Mouse (Mus musculus) induced T-regulatory cell, adult 2 months (primary cell): ENCODE data around the gene Olfr1087.
"Not testable (repeated sequence)": the region's sequence is repeated elsewhere in the genome, so short reads cannot be mapped to it uniquely, and the experiment has no call there.

Experiments used
- DNase-seq: peaks from one replicate; pipeline ENCODE4 v3.0.0-alpha.2; 2012; ENCODE audit warnings: low read depth

The Olfr1087 gene

DNA sequence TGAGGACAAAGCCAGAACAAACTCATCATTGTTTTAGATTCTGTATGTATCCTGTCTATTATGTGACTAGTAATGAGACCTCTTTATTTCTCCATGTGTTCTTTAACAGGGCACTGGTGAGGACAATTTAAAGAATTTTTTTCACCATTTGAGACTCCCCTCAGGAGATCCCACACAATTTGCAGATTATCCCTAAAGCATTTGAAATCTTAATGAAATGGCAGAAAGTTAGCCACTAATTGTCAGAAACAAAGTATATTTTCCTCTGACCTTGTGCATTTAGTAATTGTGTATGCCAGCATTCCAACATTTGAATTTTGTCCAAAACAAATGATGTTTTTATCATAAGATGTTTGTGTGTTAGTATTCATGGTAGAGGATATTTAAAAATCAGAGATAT, at the start of gene Olfr1087:
Gene Olfr1087 (minus strand): TSS at position 101 of the 400 bp plus-strand sequence.
- DNase-seq, result no peak

DNA sequence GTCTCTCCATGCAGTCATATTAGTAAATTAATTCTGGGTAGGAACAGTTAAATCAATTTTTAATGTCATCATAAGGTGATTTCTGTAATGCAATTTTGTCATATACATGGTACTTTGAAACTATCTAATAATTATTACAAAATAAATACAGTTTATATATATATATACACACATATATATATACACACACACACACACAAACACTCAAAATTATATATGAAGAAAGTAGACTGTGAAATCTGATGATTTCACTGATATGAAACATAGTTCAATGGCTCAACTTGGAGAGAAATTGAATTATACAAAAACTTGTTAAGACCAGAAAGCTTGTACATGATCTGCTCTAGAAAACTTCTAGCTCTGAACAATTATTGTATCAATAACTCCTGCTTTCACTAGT, 35.4 kb upstream of the Olfr1087 start, which contains the start of gene Olfr1089:
Gene Olfr1089 (minus strand): TSS at position 101 of the 400 bp plus-strand sequence.
- no peak for DNase-seq

DNA sequence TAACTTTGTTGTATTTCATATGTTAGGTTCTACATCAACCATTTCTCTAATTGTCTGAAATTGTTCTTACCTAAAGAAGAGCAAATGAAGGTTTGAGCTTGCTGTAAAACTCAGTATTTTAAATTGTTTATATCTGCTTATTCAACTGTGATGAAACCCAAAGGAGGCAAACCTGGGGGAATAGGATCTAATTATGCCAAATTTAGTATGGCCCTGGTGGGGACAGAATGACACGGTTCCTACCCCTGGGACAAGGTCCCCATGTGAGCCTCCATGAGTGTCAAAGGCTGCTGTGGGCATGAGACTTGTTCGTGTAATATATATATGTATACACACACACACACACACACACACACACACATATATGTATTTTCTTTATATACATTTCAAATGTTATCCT, 18.2 kb downstream of the Olfr1087 start, which contains the start of gene Olfr1086:
Gene Olfr1086 (minus strand): TSS at position 101 of the 400 bp plus-strand sequence.
- no peak for DNase-seq

GRCm38 (mm10) chr2:86661919-86662318, 36.3 kb downstream of the Olfr1087 start, which contains the start of gene Olfr1085:
Gene Olfr1085, minus strand, starts transcription at chr2:86662019.
- no peak for DNase-seq

DNA sequence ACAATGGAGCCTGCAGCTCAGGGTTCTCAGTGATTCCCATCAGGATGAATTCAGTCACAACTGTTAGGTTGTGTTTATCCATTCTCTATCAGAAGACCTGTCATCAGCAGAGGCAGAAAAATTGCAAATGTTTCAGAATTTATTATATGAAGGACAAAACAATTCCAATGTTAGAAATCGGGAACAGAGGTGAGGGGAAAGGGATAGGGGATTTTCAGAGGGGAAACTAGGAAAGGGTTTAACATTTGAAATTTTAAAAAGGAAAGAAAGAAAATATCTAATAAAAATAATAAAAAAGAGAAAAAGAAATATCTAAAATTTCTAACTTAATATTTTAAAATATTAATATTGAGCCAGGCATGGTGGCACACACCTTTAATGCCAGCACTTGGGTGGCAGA, 58.6 kb downstream of the Olfr1087 start, which contains the start of gene Olfr1084:
Gene Olfr1084 (minus strand): TSS at position 101 of the 400 bp plus-strand sequence.
- not testable (repeated sequence) for DNase-seq
